In genomic region chrX:61432276-61432675, GRCm38 (mm10) we compare ENCODE assay signal across 13 mouse cellular contexts.
"Had no signal": no experiment of that assay in that cellular context is flagged by ENCODE, and none has a peak within 500 bp of the region (broad histone marks: within the 10 kb centered on the region; RNA-seq: fewer than 3 reads in every experiment).

No protein-coding gene starts in this region.

- DNase-seq: kidney, postnatal 14 days; liver; liver, embryonic 13.5 days; liver, postnatal 0 days; lung, postnatal 14 days; right cerebral cortex, postnatal 14 days; thymus, postnatal 4 days had no signal

- H3K27ac ChIP-seq: kidney, embryonic 15.5 days; limb, embryonic 12.5 days; liver, embryonic 13.5 days; lung, embryonic 15.5 days; macrophage; midbrain, embryonic 12.5 days had no signal

- H3K4me3 ChIP-seq: kidney, embryonic 15.5 days; limb, embryonic 12.5 days; liver, embryonic 13.5 days; lung, embryonic 15.5 days; megakaryocyte, embryonic 14.5 days; midbrain, embryonic 12.5 days had no signal

- H3K9me3 ChIP-seq: kidney, embryonic 15.5 days; limb, embryonic 12.5 days; liver, embryonic 13.5 days; lung, embryonic 15.5 days; megakaryocyte, embryonic 14.5 days; midbrain, embryonic 12.5 days had no signal

- H3K4me1 ChIP-seq: kidney, embryonic 15.5 days; limb, embryonic 12.5 days; liver, embryonic 13.5 days; lung, embryonic 15.5 days; megakaryocyte, embryonic 14.5 days; midbrain, embryonic 12.5 days had no signal

- ATAC-seq: liver, postnatal 0 days had no signal

- H3K27me3 ChIP-seq: kidney, embryonic 15.5 days; limb, embryonic 12.5 days; liver, embryonic 13.5 days; lung, embryonic 15.5 days; megakaryocyte, embryonic 14.5 days; midbrain, embryonic 12.5 days had no signal

- H3K36me3 ChIP-seq: kidney, embryonic 15.5 days; limb, embryonic 12.5 days; liver, embryonic 13.5 days; lung, embryonic 15.5 days; midbrain, embryonic 12.5 days had no signal
